Mouse (Mus musculus): ENCODE data around the gene Acy3. TPM values are rescaled to one million over a fixed set of nuclear protein-coding genes. Genes with fewer than 3 reads are reported as not detected.

Gene Acy3
- 3.3 and 5.9 TPM in 2 replicates for total RNA-seq (2012; rRNA removed)
- 10 to 100 TPM in 1 of 2 experiments, not detected in 1; 12.1 TPM for polyA plus RNA-seq (2012; ENCODE audit: insufficient read depth in 1 of 2, insufficient read length in 2 of 2, low read depth in 1 of 2, low replicate concordance in 2 of 2, missing spikeins in 1 of 2)

- no peaks in the 10 kb centered on the region for H3K79me2 ChIP-seq (ENCODE audit: control insufficient read depth, insufficient read depth, low read length, poor library complexity)
- peak within 1 kb of the TSS; percentile 31 to 65 for H3K4me3 ChIP-seq (ENCODE audit: control insufficient read depth in 1 of 2, insufficient read depth in 1 of 2, low read depth in 2 of 2, low read length in 2 of 2)
- H3K9ac ChIP-seq (ENCODE audit: control insufficient read depth, low read depth, low read length, poor library complexity, severe bottlenecking), result peak within 1 kb of the TSS; percentile 67
- no peaks in the 10 kb centered on the region; a peak in 1 of 4 replicates for H3K36me3 ChIP-seq (ENCODE audit: control insufficient read depth in 1 of 2, insufficient read depth in 2 of 2, low read length in 2 of 2)
- no peak within 1 kb of the TSS for H3K27ac ChIP-seq (ENCODE audit: control insufficient read depth, low read depth, low read length)
- H3K9me3 ChIP-seq (replicated peaks; ENCODE audit: insufficient read depth, low read length), result no peaks in the 10 kb centered on the region
- TF ChIP-seq ZMIZ1 (IDR thresholded peaks at IDR 0.05; ENCODE audit: low read depth, low read length) (peak; percentile 90), USF1 (IDR thresholded peaks at IDR 0.05; ENCODE audit: low read depth, low read length) (no peak), CTCF (IDR thresholded peaks at IDR 0.05 in 2 of 3, conservative IDR thresholded peaks at IDR 0.05 in 1 of 3; ENCODE audit: control insufficient read depth in 1 of 3, insufficient read depth in 1 of 3, low read depth in 2 of 3, low read length in 3 of 3, poor library complexity in 1 of 3, severe bottlenecking in 1 of 3) (no peak), HCFC1 (IDR thresholded peaks at IDR 0.05; ENCODE audit: low read depth, low read length) (peak; percentile 68), NELFE (IDR thresholded peaks at IDR 0.05; ENCODE audit: low read depth, low read length) (peak; percentile 89), ELF1 (IDR thresholded peaks at IDR 0.05; ENCODE audit: low read depth, low read length) (peak; percentile 68), TBP (IDR thresholded peaks at IDR 0.05; ENCODE audit: low read depth, low read length) (peak; percentile 93), NRF1 (IDR thresholded peaks at IDR 0.05; ENCODE audit: insufficient read depth, low read depth, low read length, poor library complexity, severe bottlenecking) (no peak), POLR2A (IDR thresholded peaks at IDR 0.05; ENCODE audit: control insufficient read depth in 1 of 2, insufficient read depth in 1 of 2, low read depth in 1 of 2, low read length in 2 of 2, poor library complexity in 1 of 2) (peak; percentile 93 to 95), SIN3A (IDR thresholded peaks at IDR 0.05; ENCODE audit: low read length) (0 out of 2 replicates have a peak, but pooled peaks have one; percentile 24), POLR2AphosphoS2 (IDR thresholded peaks at IDR 0.05; ENCODE audit: low read length) (peak; percentile 55; the same call in 1 of the 2 replicates)
- H3K27me3 ChIP-seq (ENCODE audit: control insufficient read depth in 1 of 2, insufficient read depth in 2 of 2, low read length in 2 of 2), result no peaks in the 10 kb centered on the region; a peak in 1 of 4 replicates
- peak; percentile 86 for DNase-seq (ENCODE audit: low read depth, low spot score)
- H3K4me1 ChIP-seq (ENCODE audit: control insufficient read depth in 1 of 2, insufficient read depth in 2 of 2, low read length in 2 of 2), result peaks cover 0 to 8% of the 10 kb centered on the region in 2 experiments; a peak in 2 of 4 replicates
Observed at GRCm38 (mm10) chr19:3986334-3986733, at the start of gene Acy3. Acy3 (plus strand) TSS chr19:3986570.

- no peak overlapping the region for H3K4me3 ChIP-seq (ENCODE audit: control insufficient read depth in 1 of 2, insufficient read depth in 1 of 2, low read depth in 2 of 2, low read length in 2 of 2)
Observed at GRCm38 (mm10) chr19:3942315-3942714, 44.1 kb upstream of the Acy3 start.

More at GRCm38 (mm10) chr19:3942315-3942714, 44.1 kb upstream of the Acy3 start:
- H3K27me3 ChIP-seq (ENCODE audit: control insufficient read depth in 1 of 2, insufficient read depth in 2 of 2, low read length in 2 of 2), result no peaks in the 10 kb centered on the region
- no peaks in the 10 kb centered on the region for H3K9me3 ChIP-seq (replicated peaks; ENCODE audit: insufficient read depth, low read length)
- no peak for DNase-seq (ENCODE audit: low read depth, low spot score)
- no peaks in the 10 kb centered on the region for H3K79me2 ChIP-seq (ENCODE audit: control insufficient read depth, insufficient read depth, low read length, poor library complexity)
- H3K9ac ChIP-seq (ENCODE audit: control insufficient read depth, low read depth, low read length, poor library complexity, severe bottlenecking), result no peak overlapping the region
- H3K36me3 ChIP-seq (ENCODE audit: control insufficient read depth in 1 of 2, insufficient read depth in 2 of 2, low read length in 2 of 2), result peaks cover 0 to 4% of the 10 kb centered on the region in 2 experiments; a peak in 2 of 4 replicates
- H3K4me1 ChIP-seq (ENCODE audit: control insufficient read depth in 1 of 2, insufficient read depth in 2 of 2, low read length in 2 of 2), result no peaks in the 10 kb centered on the region
- H3K27ac ChIP-seq (ENCODE audit: control insufficient read depth, low read depth, low read length), result no peak overlapping the region
- TF ChIP-seq RCOR1 (IDR thresholded peaks at IDR 0.05; ENCODE audit: low read depth, low read length) (no peak), USF1 (IDR thresholded peaks at IDR 0.05; ENCODE audit: low read depth, low read length) (no peak), ETS1 (IDR thresholded peaks at IDR 0.05; ENCODE audit: low read depth, low read length) (no peak), POLR2AphosphoS2 (IDR thresholded peaks at IDR 0.05; ENCODE audit: low read length) (no peak), MYB (IDR thresholded peaks at IDR 0.05; ENCODE audit: low read depth, low read length) (no peak), TBP (IDR thresholded peaks at IDR 0.05; ENCODE audit: low read depth, low read length) (no peak), RAD21 (IDR thresholded peaks at IDR 0.05; ENCODE audit: low read depth, low read length) (no peak), BHLHE40 (IDR thresholded peaks at IDR 0.05; ENCODE audit: borderline replicate concordance, low read depth, low read length) (no peak), ZC3H11A (IDR thresholded peaks at IDR 0.05; ENCODE audit: low read depth, low read length) (no peak), SIN3A (IDR thresholded peaks at IDR 0.05; ENCODE audit: low read length) (no peak), TCF12 (IDR thresholded peaks at IDR 0.05; ENCODE audit: low read depth, low read length) (no peak), HCFC1 (IDR thresholded peaks at IDR 0.05; ENCODE audit: low read depth, low read length) (no peak), CHD2 (IDR thresholded peaks at IDR 0.05; ENCODE audit: low read length) (no peak), EP300 (IDR thresholded peaks at IDR 0.05; ENCODE audit: low read depth in 1 of 2, low read length in 2 of 2) (no peak), KAT2A (conservative IDR thresholded peaks at IDR 0.05; ENCODE audit: low read depth, low read length) (no peak), MAFK (IDR thresholded peaks at IDR 0.05; ENCODE audit: borderline replicate concordance, low read depth, low read length) (no peak), MAX (IDR thresholded peaks at IDR 0.05; ENCODE audit: low read length) (no peak), NELFE (IDR thresholded peaks at IDR 0.05; ENCODE audit: low read depth, low read length) (no peak), MAZ (IDR thresholded peaks at IDR 0.05; ENCODE audit: low read depth, low read length) (no peak), POLR2AphosphoS5 (IDR thresholded peaks at IDR 0.05; ENCODE audit: borderline replicate concordance, low read depth, low read length) (no peak)

Measured in MEL (cell line).